Mouse (Mus musculus) liver, adult 2 months (tissue): ENCODE measurements around the gene Dedd2.

ENCODE experiments used
- CTCF ChIP-seq: fragments of 200-500 bp; IDR thresholded peaks from 2 replicates; pipeline ENCODE4 v1.5.1; 2011; ENCODE audit warnings: low read depth, low read length, control low read depth
- POLR2A ChIP-seq: fragments of 200-500 bp; IDR thresholded peaks from 2 replicates; pipeline ENCODE4 v1.6.1; 2011; ENCODE audit warnings: low read length, control low read depth; ENCODE audit not compliant: insufficient read depth; ENCODE audit errors: extremely low read depth

GRCm38 (mm10) chr7:25187662-25188650 is 32.5 kb downstream of the Dedd2 start:
- TF ChIP-seq CTCF (peak; percentile 99), POLR2A (no peak)
